Mouse (Mus musculus) kidney, adult 8-10 months (tissue): Measurements from ENCODE around the gene Asna1.

Experiments used
- DNase-seq, 2 experiments: peaks; one replicate each; pipeline ENCODE4 v3.0.0; 2022

Gene Asna1

DNA sequence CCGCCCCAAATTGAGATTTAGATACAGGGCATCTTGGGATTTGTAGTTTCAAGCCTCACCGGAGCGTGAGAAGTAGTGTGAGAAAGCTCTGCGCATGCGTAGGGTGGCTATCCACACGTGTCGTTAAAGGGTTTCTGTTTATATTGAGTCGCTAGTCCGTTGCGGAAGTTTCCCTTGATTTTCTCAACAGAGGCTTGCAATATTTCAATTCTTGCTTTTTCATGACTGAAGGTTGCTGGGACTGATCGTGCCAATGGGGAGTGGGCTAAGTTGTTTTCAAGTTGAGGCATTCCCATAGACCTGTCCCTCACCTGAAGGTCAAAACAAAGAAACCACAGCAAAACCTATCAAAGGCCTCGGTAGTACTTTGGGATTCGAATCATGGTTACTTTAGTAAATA, 9.7 kb upstream of the Asna1 start:
- peak; percentile 74 to 76 for DNase-seq

- peak in 1 of 2 experiments; percentile 34 for DNase-seq
These were observed 8.8 kb upstream of the Asna1 start for GRCm38 (mm10) chr8:85033867-85034266.

DNA sequence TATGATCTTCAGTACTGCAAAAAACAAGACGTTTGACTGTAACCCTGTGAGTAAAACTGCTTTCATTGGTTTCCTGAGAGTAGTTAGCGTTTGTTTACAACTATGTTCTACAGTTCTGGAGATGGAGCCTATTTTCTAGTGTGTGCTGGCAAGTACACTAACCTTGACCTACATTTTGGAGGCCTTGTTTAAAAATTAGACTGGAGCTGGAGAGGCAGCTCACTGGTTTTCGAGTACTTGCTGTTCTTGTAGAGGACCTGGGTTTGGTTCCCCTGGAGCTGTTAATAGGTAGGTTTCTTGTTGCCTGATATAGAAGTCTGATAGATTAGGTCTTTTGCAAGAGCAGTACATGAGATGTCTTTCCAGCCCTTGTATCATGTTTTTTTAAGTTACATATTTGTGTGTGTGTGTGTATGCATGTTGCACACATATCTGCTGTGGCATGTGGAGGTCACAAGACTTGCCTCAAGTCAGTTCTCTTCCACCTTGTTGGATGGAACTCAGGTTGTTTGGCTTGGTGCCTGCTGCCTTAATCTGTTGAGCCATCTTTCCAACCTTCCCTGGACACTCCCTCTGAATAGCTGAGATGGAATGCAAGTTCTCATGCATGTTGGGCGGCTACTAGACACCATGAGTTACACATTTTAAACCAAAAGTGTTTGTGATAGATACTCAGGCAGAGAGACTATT, 7.7 kb upstream of the Asna1 start:
- DNase-seq = peak; percentile 59 to 66

- no peak for DNase-seq
These were observed 4.2 kb upstream of the Asna1 start for GRCm38 (mm10) chr8:85029271-85029670.

DNA sequence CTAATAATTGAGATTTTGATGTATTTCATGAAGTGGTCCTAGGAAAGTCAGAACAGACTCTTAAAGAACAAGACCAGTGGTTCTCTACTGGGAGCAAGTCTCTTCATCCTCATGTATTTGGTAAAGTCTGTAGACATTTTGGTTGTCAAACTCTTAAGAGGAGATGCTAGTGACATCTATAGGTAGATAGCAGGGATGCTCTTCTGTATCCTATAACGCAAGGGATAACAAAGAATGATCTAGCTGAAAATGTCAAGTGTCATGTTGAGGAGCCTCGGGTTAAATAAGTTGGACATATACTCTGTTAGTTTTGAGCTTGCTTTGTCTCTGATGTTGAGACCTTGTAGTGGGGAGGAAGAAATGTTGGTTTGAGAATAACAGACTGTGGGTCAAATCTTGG, 2.8 kb upstream of the Asna1 start:
- no peak for DNase-seq

GRCm38 (mm10) chr8:85027516-85027855, 2.4 kb upstream of the Asna1 start:
- DNase-seq = no peak

- peak; percentile 97 to 98 for DNase-seq
These were observed 1.8 kb upstream of the Asna1 start, which contains the start of gene Trir for GRCm38 (mm10) chr8:85026670-85027515. TSS of gene Trir (plus strand) at chr8:85026823.

DNA sequence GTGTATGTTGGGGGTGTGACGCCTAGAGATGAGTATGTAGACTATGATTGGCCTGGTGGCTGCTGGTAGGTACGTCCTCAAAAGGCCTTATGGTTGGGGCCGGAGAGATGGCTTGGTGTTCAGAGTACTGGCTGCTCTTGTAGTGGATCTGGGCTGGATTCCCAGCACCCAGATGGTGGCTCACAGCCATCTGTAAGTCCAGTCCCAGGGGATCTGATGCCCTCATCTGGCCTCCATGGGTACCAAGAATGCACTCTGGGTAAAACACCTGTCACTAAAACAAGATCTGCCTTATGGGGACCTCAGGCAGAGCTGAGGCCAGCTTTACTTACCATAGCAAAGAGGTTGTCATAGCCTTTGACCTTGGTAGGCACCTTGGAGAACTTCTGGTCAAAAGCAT, 1.2 kb downstream of the Asna1 start:
- DNase-seq = no peak

DNA sequence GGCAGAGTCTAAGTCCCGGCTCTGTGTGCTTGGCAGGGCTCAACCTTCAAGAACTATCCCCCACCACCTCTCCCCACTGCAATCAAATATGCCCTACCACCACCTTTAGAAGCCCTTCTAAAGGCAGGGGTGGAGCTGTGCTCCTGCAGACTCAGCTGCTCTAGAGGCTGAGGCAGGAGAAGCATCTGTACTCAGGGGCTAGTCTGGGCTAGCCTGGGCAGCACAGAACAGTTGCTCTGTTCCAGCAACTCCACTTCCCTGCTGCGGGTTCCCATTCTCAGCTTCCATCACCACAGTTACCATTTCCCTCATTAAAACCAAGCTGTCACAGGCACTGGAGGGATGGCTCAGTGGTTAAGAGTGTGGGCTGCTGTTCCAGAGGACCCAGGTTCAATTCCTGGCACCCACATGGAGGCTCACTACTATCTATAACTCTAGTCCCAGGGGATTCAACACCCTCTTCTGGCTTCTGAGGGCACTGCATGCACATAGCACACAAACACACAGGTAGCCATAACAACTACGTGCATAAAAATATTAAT, 3.5 kb downstream of the Asna1 start:
- no peak for DNase-seq

- no peak for DNase-seq
These were observed 7.9 kb downstream of the Asna1 start for GRCm38 (mm10) chr8:85017209-85017608.

DNA sequence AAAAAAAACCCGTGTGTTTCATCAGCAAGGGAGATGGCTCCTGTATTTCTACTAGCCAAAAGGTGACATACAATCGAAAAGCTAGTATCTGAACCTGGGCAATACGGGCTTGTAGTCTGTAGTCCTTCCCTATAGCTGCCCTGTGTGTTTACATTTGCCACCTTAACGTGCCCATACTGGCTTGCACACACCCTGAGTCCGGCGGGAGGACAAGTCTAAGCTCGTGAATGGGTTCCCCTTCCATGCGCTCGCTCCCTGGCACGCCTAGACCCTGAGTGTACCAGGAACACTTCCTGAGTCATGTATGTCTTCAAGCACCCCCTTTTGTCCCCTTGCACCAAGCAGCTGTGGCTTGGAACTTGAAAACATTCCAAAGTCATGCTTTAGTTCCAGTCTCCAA, 8.4 kb downstream of the Asna1 start:
- DNase-seq = no peak

DNA sequence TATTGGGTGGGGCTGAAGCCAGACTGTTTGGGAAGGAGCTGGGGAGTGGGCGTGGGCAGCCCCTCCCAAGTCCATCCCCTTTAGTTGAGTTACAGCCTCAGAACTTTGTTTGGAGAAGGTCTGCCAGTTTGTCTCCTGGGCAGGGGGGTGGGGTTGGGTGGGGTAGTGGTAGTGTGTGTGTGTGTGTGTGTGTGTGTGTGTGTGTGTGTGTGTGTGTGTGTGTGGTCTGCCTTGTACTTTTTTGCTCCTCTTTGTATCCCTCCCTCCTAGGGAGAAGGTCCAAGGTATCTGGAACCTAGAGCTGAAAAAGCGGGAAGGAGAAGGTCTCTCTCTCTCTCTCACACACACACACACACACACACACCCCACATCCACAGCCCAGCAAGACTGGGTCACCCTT, 10.7 kb downstream of the Asna1 start, which contains the start of gene Best2:
Gene Best2, minus strand, starts transcription at position 101 of the 400 bp plus-strand sequence.
- no peak for DNase-seq

- peak; percentile 63 to 80 for DNase-seq
These were observed 11.7 kb downstream of the Asna1 start for GRCm38 (mm10) chr8:85013230-85013840.

GRCm38 (mm10) chr8:85011242-85011641, 13.8 kb downstream of the Asna1 start:
- DNase-seq = no peak

- DNase-seq = peak in 1 of 2 experiments; percentile 54
These were observed 17.4 kb downstream of the Asna1 start for GRCm38 (mm10) chr8:85007686-85008085.

DNA sequence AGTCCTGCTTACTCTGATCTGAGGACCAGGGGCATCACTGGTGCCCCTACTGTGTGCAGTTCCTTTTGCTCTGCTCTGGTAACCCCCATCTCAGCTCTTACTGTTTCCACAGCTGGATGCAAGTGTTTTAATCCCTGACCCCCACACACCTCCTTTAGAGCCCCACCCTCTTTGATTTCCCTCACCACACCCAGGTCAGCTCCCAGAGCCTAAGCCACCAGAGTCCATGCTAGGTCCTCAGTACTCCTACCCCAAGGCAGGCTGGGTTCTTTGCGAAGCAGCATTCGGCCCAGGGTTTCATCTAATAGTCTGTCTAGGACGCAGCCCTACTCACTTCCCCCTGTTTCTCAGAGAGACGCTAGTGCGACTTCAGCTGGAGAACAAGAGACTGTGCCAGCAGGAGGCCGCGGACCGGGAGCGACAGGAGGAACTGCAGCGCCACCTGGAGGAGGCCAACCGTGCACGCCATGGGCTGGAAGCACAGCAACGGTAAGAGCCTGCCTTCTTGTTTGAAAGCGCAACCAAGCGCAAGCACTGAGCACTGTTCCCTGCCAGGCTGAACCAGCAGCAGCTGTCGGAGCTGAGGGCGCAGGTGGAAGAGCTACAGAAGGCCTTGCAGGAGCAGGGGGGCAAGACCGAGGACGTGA, 27.3 kb downstream of the Asna1 start:
- DNase-seq = peak; percentile 75 to 90

- DNase-seq = no peak
These were observed 28.1 kb downstream of the Asna1 start for GRCm38 (mm10) chr8:84996978-84997377.

GRCm38 (mm10) chr8:84995680-84996079, 29.4 kb downstream of the Asna1 start:
- DNase-seq = no peak

DNA sequence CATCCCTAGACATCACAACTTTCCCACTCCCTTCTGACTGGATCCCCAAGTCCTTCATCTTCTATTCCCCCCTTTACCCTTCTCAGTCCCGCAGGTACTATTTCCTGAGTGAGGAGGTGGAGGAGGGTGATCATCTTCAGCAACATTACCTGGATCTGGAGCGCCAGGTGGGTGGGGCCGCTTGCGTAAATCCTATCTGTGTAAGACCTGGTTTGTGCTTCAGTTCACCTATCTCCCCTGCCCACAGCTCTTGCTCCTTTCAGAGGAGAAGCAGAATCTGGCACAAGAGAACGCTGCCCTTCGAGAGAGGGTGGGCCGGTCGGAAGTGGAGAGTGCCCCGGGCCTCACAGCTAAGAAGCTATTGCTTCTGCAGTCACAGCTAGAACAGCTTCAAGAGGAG, 30.7 kb downstream of the Asna1 start:
- DNase-seq = no peak

GRCm38 (mm10) chr8:84990836-84991235, 34.2 kb downstream of the Asna1 start:
- DNase-seq = peak; percentile 95 to 96

- DNase-seq = peak; percentile 98 to 99
These were observed 34.7 kb downstream of the Asna1 start, which contains the start of gene Hook2 for GRCm38 (mm10) chr8:84990349-84990748. TSS of gene Hook2 (plus strand) at chr8:84990603.

DNA sequence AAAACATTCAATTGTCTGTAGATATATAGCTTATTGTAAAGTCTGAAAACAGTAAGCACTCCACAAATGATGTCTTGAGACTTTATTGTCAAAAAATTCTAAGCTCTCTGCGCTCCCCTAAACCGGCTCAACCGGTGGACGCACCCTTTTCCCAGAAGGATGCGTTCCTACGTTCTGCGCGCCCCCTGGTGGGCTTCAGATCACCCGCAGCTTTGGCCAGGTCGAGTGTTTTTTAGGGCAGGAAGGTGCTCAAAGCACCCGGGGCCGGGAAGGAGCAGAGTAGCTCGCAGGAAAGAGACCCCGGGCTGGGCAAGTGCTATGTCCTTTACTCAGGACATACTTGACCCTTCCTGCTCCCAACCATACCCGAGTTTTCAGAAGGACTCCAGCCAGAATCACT, 35.3 kb downstream of the Asna1 start:
- DNase-seq = peak; percentile 92 to 95

DNA sequence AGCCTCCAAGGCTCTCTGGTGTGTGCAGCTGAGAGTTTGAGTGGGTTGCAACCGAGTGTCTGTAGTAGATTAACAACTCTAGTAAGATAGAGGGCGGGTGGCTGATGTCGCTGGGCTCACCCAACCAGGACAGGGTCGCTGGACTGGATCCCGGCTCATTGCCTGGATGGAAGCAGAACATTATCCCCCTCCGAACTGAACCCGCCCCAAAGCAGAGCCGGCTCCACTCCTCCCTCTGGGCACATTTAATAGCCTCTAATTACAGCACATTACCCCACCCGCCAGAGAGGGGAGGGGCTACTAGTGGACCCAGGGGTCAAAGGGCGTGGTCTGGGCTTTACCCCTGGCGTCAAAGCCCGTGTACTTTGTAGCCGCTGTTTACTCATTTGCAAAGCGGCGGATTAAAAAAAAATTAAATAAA, 35.8 kb downstream of the Asna1 start:
- peak; percentile 92 to 93 for DNase-seq
